Mouse (Mus musculus) MEL (cell line): Measurements from ENCODE around the gene Fam83d. TPM values are rescaled to one million over a fixed set of nuclear protein-coding genes. Genes with fewer than 3 reads are reported as not detected.

ENCODE experiments used
- DNase-seq: peaks from one replicate; pipeline ENCODE4 v3.0.0; 2011; ENCODE audit warnings: low read depth, low spot score
- H3K27ac ChIP-seq: 2 replicates; pipeline ENCODE4 v1.5.1; 2012; ENCODE audit warnings: low read depth, mild to moderate bottlenecking, control low read depth, low read length, moderate library complexity; ENCODE audit not compliant: control insufficient read depth
- H3K27me3 ChIP-seq, 2 experiments: fragments of 150-350 bp in 1 of 2; sonication (generic) in 1 of 2; 2 replicates each; pipeline ENCODE4 v1.6.1; 2012; ENCODE audit warnings: low read length in 2 of 2, mild to moderate bottlenecking in 2 of 2, improper control_type of control experiment in 1 of 2, moderate library complexity in 1 of 2; ENCODE audit not compliant: insufficient read depth in 2 of 2, control insufficient read depth in 1 of 2
- H3K36me3 ChIP-seq, 2 experiments: 2 replicates each; pipeline ENCODE4 v1.6.1; 2012 to 2014; ENCODE audit warnings: low read length in 2 of 2, improper control_type of control experiment in 1 of 2, inconsistent platforms in 1 of 2, mild to moderate bottlenecking in 1 of 2; ENCODE audit not compliant: insufficient read depth in 2 of 2, control insufficient read depth in 1 of 2
- H3K4me1 ChIP-seq, 2 experiments: fragments of 150-350 bp in 1 of 2; sonication (generic) in 1 of 2; 2 replicates each; pipeline ENCODE4 v1.6.1; 2012; ENCODE audit warnings: low read length in 2 of 2, improper control_type of control experiment in 1 of 2, mild to moderate bottlenecking in 1 of 2; ENCODE audit not compliant: insufficient read depth in 2 of 2, control insufficient read depth in 1 of 2
- H3K4me3 ChIP-seq, 2 experiments: fragments of 150-350 bp in 1 of 2; sonication (generic) in 1 of 2; 2 replicates each; pipeline ENCODE4 v1.5.1; 2012; ENCODE audit warnings: low read depth in 2 of 2, low read length in 2 of 2, mild to moderate bottlenecking in 2 of 2, moderate library complexity in 2 of 2, control low read depth in 1 of 2, improper control_type of control experiment in 1 of 2; ENCODE audit not compliant: control insufficient read depth in 1 of 2, insufficient read depth in 1 of 2
- H3K79me2 ChIP-seq: 2 replicates; pipeline ENCODE4 v1.6.1; 2012; ENCODE audit warnings: mild to moderate bottlenecking, low read length, moderate library complexity; ENCODE audit not compliant: control insufficient read depth, poor library complexity, insufficient read depth
- H3K9ac ChIP-seq: 2 replicates; pipeline ENCODE4 v1.6.1; 2012; ENCODE audit warnings: low read depth, mild to moderate bottlenecking, control low read depth, low read length, moderate library complexity; ENCODE audit not compliant: control insufficient read depth, poor library complexity, severe bottlenecking
- H3K9me3 ChIP-seq: fragments of 150-350 bp; sonication (generic); replicated peaks from 2 replicates; pipeline ENCODE4 v1.6.1; 2012; ENCODE audit warnings: mild to moderate bottlenecking, low read length, improper control_type of control experiment, moderate library complexity; ENCODE audit not compliant: insufficient read depth
- BHLHE40 ChIP-seq: IDR thresholded peaks from 2 replicates; pipeline ENCODE4 v1.6.1; 2012; ENCODE audit warnings: low read depth, mild to moderate bottlenecking, inconsistent platforms, low read length, improper control_type of control experiment, borderline replicate concordance
- CHD2 ChIP-seq: IDR thresholded peaks from 2 replicates; pipeline ENCODE4 v1.6.1; 2011; ENCODE audit warnings: low read length, improper control_type of control experiment
- CTCF ChIP-seq, 3 experiments: IDR thresholded peaks in 2 of 3; conservative IDR thresholded peaks in 1 of 3; 2 replicates each; pipeline ENCODE4 v1.5.1; 2011 to 2012; ENCODE audit warnings: low read length in 3 of 3, low read depth in 2 of 3, mild to moderate bottlenecking in 2 of 3, improper control_type of control experiment in 1 of 3, inconsistent platforms in 1 of 3, mixed read lengths in 1 of 3, moderate library complexity in 1 of 3; ENCODE audit not compliant: control insufficient read depth in 1 of 3, insufficient read depth in 1 of 3, poor library complexity in 1 of 3, severe bottlenecking in 1 of 3
- ELF1 ChIP-seq: IDR thresholded peaks from 2 replicates; pipeline ENCODE4 v1.6.1; 2014; ENCODE audit warnings: low read depth, mild to moderate bottlenecking, inconsistent platforms, low read length, improper control_type of control experiment, moderate library complexity
- HCFC1 ChIP-seq: IDR thresholded peaks from 2 replicates; pipeline ENCODE4 v1.6.1; 2012; ENCODE audit warnings: low read depth, mild to moderate bottlenecking, inconsistent platforms, low read length, improper control_type of control experiment, moderate library complexity
- KAT2A ChIP-seq: conservative IDR thresholded peaks from 2 replicates; pipeline ENCODE4 v1.6.1; 2012; ENCODE audit warnings: low read depth, low read length, improper control_type of control experiment, inconsistent platforms
- MAX ChIP-seq: IDR thresholded peaks from 2 replicates; pipeline ENCODE4 v1.6.1; 2011; ENCODE audit warnings: low read length, improper control_type of control experiment
- MXI1 ChIP-seq: IDR thresholded peaks from 2 replicates; pipeline ENCODE4 v1.6.1; 2011; ENCODE audit warnings: mild to moderate bottlenecking, low read depth, low read length, improper control_type of control experiment
- MYC ChIP-seq: IDR thresholded peaks from 2 replicates; pipeline ENCODE4 v1.6.1; 2011; ENCODE audit warnings: low read depth, mild to moderate bottlenecking, low read length, improper control_type of control experiment, moderate library complexity
- NELFE ChIP-seq: IDR thresholded peaks from 2 replicates; pipeline ENCODE4 v1.6.1; 2011; ENCODE audit warnings: low read depth, low read length, improper control_type of control experiment
- NRF1 ChIP-seq: IDR thresholded peaks from 2 replicates; pipeline ENCODE4 v1.6.1; 2014; ENCODE audit warnings: low read depth, mild to moderate bottlenecking, inconsistent platforms, low read length, improper control_type of control experiment, moderate library complexity; ENCODE audit not compliant: poor library complexity, insufficient read depth, severe bottlenecking
- POLR2A ChIP-seq, 2 experiments: IDR thresholded peaks; 2 replicates each; pipeline ENCODE4 v1.6.1; 2011 to 2012; ENCODE audit warnings: low read length in 2 of 2, mild to moderate bottlenecking in 2 of 2, control low read depth in 1 of 2, improper control_type of control experiment in 1 of 2, low read depth in 1 of 2, moderate library complexity in 1 of 2; ENCODE audit not compliant: control insufficient read depth in 1 of 2, insufficient read depth in 1 of 2, poor library complexity in 1 of 2
- POLR2AphosphoS5 ChIP-seq: IDR thresholded peaks from 2 replicates; pipeline ENCODE4 v1.6.1; 2012; ENCODE audit warnings: low read depth, borderline replicate concordance, mild to moderate bottlenecking, inconsistent platforms, low read length, moderate library complexity, mixed read lengths
- RAD21 ChIP-seq: IDR thresholded peaks from 2 replicates; pipeline ENCODE4 v1.6.1; 2011; ENCODE audit warnings: mild to moderate bottlenecking, low read depth, low read length, improper control_type of control experiment
- RCOR1 ChIP-seq: IDR thresholded peaks from 2 replicates; pipeline ENCODE4 v1.6.1; 2012; ENCODE audit warnings: low read depth, mild to moderate bottlenecking, inconsistent platforms, low read length, improper control_type of control experiment
- SIN3A ChIP-seq: IDR thresholded peaks from 2 replicates; pipeline ENCODE4 v1.6.1; 2012; ENCODE audit warnings: low read length, improper control_type of control experiment, inconsistent platforms
- SMC3 ChIP-seq: IDR thresholded peaks from 2 replicates; pipeline ENCODE4 v1.6.1; 2011; ENCODE audit warnings: low read depth, low read length, improper control_type of control experiment
- TAL1 ChIP-seq: IDR thresholded peaks from 2 replicates; pipeline ENCODE4 v1.6.1; 2012; ENCODE audit warnings: mild to moderate bottlenecking, inconsistent platforms, low read length, moderate library complexity, mixed read lengths
- TBP ChIP-seq: IDR thresholded peaks from 2 replicates; pipeline ENCODE4 v1.8.0; 2011; ENCODE audit warnings: low read depth, low read length, improper control_type of control experiment
- TCF12 ChIP-seq: IDR thresholded peaks from 2 replicates; pipeline ENCODE4 v1.6.1; 2014; ENCODE audit warnings: low read depth, mild to moderate bottlenecking, inconsistent platforms, low read length, improper control_type of control experiment, moderate library complexity
- USF1 ChIP-seq: IDR thresholded peaks from 2 replicates; pipeline ENCODE4 v1.6.1; 2014; ENCODE audit warnings: low read depth, mild to moderate bottlenecking, inconsistent platforms, low read length, improper control_type of control experiment, moderate library complexity
- USF2 ChIP-seq, 2 experiments: IDR thresholded peaks; 2 replicates each; pipeline ENCODE4 v1.6.1; 2011 to 2012; ENCODE audit warnings: improper control_type of control experiment in 2 of 2, low read length in 2 of 2, borderline replicate concordance in 1 of 2, inconsistent platforms in 1 of 2, low read depth in 1 of 2, mild to moderate bottlenecking in 1 of 2; ENCODE audit not compliant: insufficient read depth in 1 of 2
- ZC3H11A ChIP-seq: IDR thresholded peaks from 2 replicates; pipeline ENCODE4 v1.6.1; 2012; ENCODE audit warnings: low read depth, mild to moderate bottlenecking, inconsistent platforms, low read length, improper control_type of control experiment
- ZKSCAN1 ChIP-seq: IDR thresholded peaks from 2 replicates; pipeline ENCODE4 v1.6.1; 2012; ENCODE audit warnings: low read depth, mild to moderate bottlenecking, inconsistent platforms, low read length, improper control_type of control experiment, moderate library complexity
- ZMIZ1 ChIP-seq: IDR thresholded peaks from 2 replicates; pipeline ENCODE4 v1.6.1; 2012; ENCODE audit warnings: low read depth, mild to moderate bottlenecking, inconsistent platforms, low read length, improper control_type of control experiment, moderate library complexity
- polyA plus RNA-seq, 2 experiments: library from polyadenylated mRNA; stranded (reverse) in 1 of 2; unstranded in 1 of 2; fragments of >175 nt in 1 of 2; fragments of >200 nt in 1 of 2; gene quantifications; 2 replicates each; pipeline versions ENCODE4 v1.2.1 to v1.2.4; 2012; ENCODE audit warnings: low replicate concordance in 2 of 2, low read depth in 1 of 2; ENCODE audit not compliant: insufficient read length in 2 of 2, insufficient read depth in 1 of 2, missing spikeins in 1 of 2
- total RNA-seq: library from RNA; depleted of rRNA; stranded (reverse); fragments of 300-350 nt; gene quantifications from 2 replicates; pipeline ENCODE4 v1.2.3, GENCODE M21; 2012; rRNA removed

Gene Fam83d
- total RNA-seq (2.6 and 3.4 TPM in 2 replicates), polyA plus RNA-seq (1 to 10 TPM in 1 of 2 experiments, not detected in 1; 5.2 TPM)

DNA sequence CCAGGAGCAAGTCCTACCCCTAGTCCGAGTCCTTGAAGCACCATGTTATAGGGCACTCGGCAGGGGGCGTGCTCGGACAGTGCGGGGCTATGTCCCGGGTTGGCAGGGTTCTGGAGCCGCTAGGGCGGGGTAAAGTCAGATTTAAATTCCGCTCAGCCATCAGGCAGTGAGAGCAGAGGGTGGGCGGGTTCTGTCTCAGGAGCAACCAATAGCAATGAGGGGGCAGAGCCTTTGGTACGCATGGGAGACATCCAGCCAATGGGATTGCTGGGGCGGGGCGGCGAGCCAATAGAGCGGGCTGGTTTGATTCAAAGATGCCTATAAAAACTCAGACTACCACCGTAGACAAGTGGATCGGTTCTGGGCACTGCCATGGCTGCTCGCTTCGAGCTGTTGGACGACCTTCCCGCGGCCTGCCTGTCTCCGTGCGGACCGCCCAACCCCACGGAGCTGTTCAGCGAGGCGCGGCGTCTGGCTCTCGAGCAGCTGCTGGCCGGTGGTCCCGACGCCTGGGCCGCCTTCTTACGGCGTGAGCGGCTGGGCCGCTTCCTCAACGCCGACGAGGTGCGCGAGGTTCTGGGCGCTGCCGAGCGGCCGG lies at the start of gene Fam83d:
TSS of gene Fam83d (plus strand) at position 352 of the 598 bp plus-strand sequence.
- H3K4me1 ChIP-seq, result peaks cover 0 to 13% of the 10 kb centered on the region in 2 experiments; a peak in 2 of 4 replicates
- peak; percentile 63 for TF ChIP-seq SMC3
- peak; percentile 20; the same call in 1 of the 2 replicates for TF ChIP-seq HCFC1
- peak; percentile 52; the same call in 1 of the 2 replicates for TF ChIP-seq MAX
- TF ChIP-seq BHLHE40, result no peak
- no peak for TF ChIP-seq TCF12
- no peak for TF ChIP-seq ZKSCAN1
- peak; percentile 46 for TF ChIP-seq RAD21
- TF ChIP-seq TBP, result peak; percentile 89
- TF ChIP-seq MXI1, result peak; percentile 5; the same call in 1 of the 2 replicates
- TF ChIP-seq USF1, result peak; percentile 16; the same call in 1 of the 2 replicates
- TF ChIP-seq SIN3A, result peak; percentile 69; the same call in 1 of the 2 replicates
- TF ChIP-seq RCOR1, result no peak
- peak; percentile 56 for TF ChIP-seq NELFE
- TF ChIP-seq POLR2A (IDR thresholded peaks at IDR 0.05; ENCODE audit: control insufficient read depth in 1 of 2, insufficient read depth in 1 of 2, low read depth in 1 of 2, low read length in 2 of 2, poor library complexity in 1 of 2), result peak; percentile 44 to 85; a peak in 2 of 4 replicates
- TF ChIP-seq MYC, result no peak
- TF ChIP-seq NRF1, result 0 out of 2 replicates have a peak, but pooled peaks have one; percentile 18
- peak; percentile 59 to 72 (median 67) for TF ChIP-seq CTCF (IDR thresholded peaks at IDR 0.05 in 2 of 3, conservative IDR thresholded peaks at IDR 0.05 in 1 of 3; ENCODE audit: control insufficient read depth in 1 of 3, insufficient read depth in 1 of 3, low read depth in 2 of 3, low read length in 3 of 3, poor library complexity in 1 of 3, severe bottlenecking in 1 of 3)
- no peaks in the 10 kb centered on the region for H3K9me3 ChIP-seq
- H3K36me3 ChIP-seq, result peaks cover 0 to 5% of the 10 kb centered on the region in 2 experiments; a peak in 1 of 4 replicates
- H3K9ac ChIP-seq, result peak within 1 kb of the TSS; percentile 49
- peak within 1 kb of the TSS; percentile 67 to 84 for H3K4me3 ChIP-seq
- H3K27ac ChIP-seq, result peak within 1 kb of the TSS; percentile 32
- peaks cover 2% of the 10 kb centered on the region; the same call in 1 of the 2 replicates for H3K79me2 ChIP-seq
- peak; percentile 97 for DNase-seq
- peaks cover 0 to 2% of the 10 kb centered on the region in 2 experiments; a peak in 3 of 4 replicates for H3K27me3 ChIP-seq

DNA sequence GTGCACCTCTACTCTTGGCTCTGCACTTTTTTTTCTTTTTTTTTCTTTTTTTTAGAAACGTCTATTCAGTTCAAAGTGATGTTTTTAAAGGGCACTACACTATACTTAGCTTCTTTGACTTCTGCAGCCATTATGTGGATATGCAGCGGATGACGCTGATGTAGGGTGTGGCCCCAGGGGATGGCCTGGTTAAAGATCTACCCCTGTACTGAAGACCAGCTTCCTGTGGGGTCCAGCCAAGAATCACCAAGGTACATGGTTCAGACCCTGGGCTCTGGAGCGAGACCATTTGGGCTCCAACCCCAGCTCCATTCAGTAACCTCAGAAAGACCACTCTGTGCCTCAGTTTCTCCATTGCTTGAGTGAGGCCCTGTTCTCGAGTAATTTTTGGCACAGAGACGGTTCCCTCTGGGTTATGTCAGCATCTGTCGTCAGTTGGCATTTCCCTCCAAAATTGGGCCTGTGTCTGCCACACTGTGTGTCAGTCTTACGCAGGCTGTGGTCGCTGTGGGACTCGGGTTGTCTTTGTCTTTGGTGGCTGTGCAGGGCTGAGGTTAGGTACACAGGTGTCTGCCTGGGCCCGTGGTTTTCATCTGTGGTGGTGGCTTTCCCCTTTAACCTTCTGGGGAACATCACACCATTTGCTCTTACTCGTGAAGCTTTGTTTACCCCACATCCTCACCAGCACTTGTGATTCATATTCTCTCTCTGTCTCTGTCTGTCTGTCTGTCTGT lies 48.9 kb upstream of the Fam83d start:
- Histone ChIP-seq H3K4me3 (no peak overlapping the region), H3K27me3 (peaks cover 0 to 7% of the 10 kb centered on the region in 2 experiments; a peak in 2 of 4 replicates), H3K79me2 (no peaks in the 10 kb centered on the region), H3K36me3 (peaks cover 0 to 2% of the 10 kb centered on the region in 2 experiments; a peak in 1 of 4 replicates), H3K4me1 (no peaks in the 10 kb centered on the region), H3K9ac (no peak overlapping the region), H3K27ac (no peak overlapping the region), H3K9me3 (no peaks in the 10 kb centered on the region)
- TF ChIP-seq SMC3 (no peak), TCF12 (no peak), KAT2A (no peak), POLR2AphosphoS5 (no peak), SIN3A (no peak), TAL1 (no peak), ZC3H11A (no peak), ZMIZ1 (no peak), MAX (no peak), USF2 (IDR thresholded peaks at IDR 0.05; ENCODE audit: borderline replicate concordance in 1 of 2, insufficient read depth in 1 of 2, low read depth in 1 of 2, low read length in 2 of 2) (no peak), ELF1 (no peak), CHD2 (no peak), USF1 (no peak), RCOR1 (no peak), ZKSCAN1 (no peak)
- DNase-seq, result no peak
